Mouse (Mus musculus): ENCODE data around the gene Arpc4. TPM values are rescaled to one million over a fixed set of nuclear protein-coding genes. Genes with fewer than 3 reads are reported as not detected.

Gene Arpc4
- total and polyA plus RNA-seq, 3 experiments = 231 to 375 TPM; not detected in 1

GRCm38 (mm10) chr6:113427397-113427796, 49.5 kb downstream of the Arpc4 start:
- Histone ChIP-seq H3K9ac (ENCODE audit: control insufficient read depth, low read depth, low read length, poor library complexity, severe bottlenecking) (no peak overlapping the region), H3K9me3 (replicated peaks; ENCODE audit: insufficient read depth, low read length) (no peaks in the 10 kb centered on the region), H3K4me1 (ENCODE audit: control insufficient read depth in 1 of 2, insufficient read depth in 2 of 2, low read length in 2 of 2) (peaks cover 6 to 12% of the 10 kb centered on the region in 2 experiments; a peak in 3 of 4 replicates), H3K36me3 (ENCODE audit: control insufficient read depth in 1 of 2, insufficient read depth in 2 of 2, low read length in 2 of 2) (peaks cover 0 to 3% of the 10 kb centered on the region in 2 experiments; a peak in 2 of 4 replicates), H3K27ac (ENCODE audit: control insufficient read depth, low read depth, low read length) (no peak overlapping the region), H3K27me3 (ENCODE audit: control insufficient read depth in 1 of 2, insufficient read depth in 2 of 2, low read length in 2 of 2) (no peaks in the 10 kb centered on the region), H3K4me3 (ENCODE audit: control insufficient read depth in 1 of 2, insufficient read depth in 1 of 2, low read depth in 2 of 2, low read length in 2 of 2) (no peak overlapping the region), H3K79me2 (ENCODE audit: control insufficient read depth, insufficient read depth, low read length, poor library complexity) (no peaks in the 10 kb centered on the region)
- DNase-seq (ENCODE audit: low read depth, low spot score) = peak; percentile 78
- TF ChIP-seq USF1 (IDR thresholded peaks at IDR 0.05; ENCODE audit: low read depth, low read length) (peak; percentile 80), CTCF (IDR thresholded peaks at IDR 0.05 in 2 of 3, conservative IDR thresholded peaks at IDR 0.05 in 1 of 3; ENCODE audit: control insufficient read depth in 1 of 3, insufficient read depth in 1 of 3, low read depth in 2 of 3, low read length in 3 of 3, poor library complexity in 1 of 3, severe bottlenecking in 1 of 3) (peak; percentile 69 to 87 (median 76)), CHD2 (IDR thresholded peaks at IDR 0.05; ENCODE audit: low read length) (no peak), POLR2AphosphoS5 (IDR thresholded peaks at IDR 0.05; ENCODE audit: borderline replicate concordance, low read depth, low read length) (no peak), RAD21 (IDR thresholded peaks at IDR 0.05; ENCODE audit: low read depth, low read length) (peak; percentile 57), SMC3 (IDR thresholded peaks at IDR 0.05; ENCODE audit: low read depth, low read length) (peak; percentile 50), MAX (IDR thresholded peaks at IDR 0.05; ENCODE audit: low read length) (peak; percentile 91), ZMIZ1 (IDR thresholded peaks at IDR 0.05; ENCODE audit: low read depth, low read length) (no peak), RCOR1 (IDR thresholded peaks at IDR 0.05; ENCODE audit: low read depth, low read length) (peak; percentile 11; the same call in 1 of the 2 replicates), TBP (IDR thresholded peaks at IDR 0.05; ENCODE audit: low read depth, low read length) (no peak), ZC3H11A (IDR thresholded peaks at IDR 0.05; ENCODE audit: low read depth, low read length) (peak; percentile 39), MEF2A (IDR thresholded peaks at IDR 0.05; ENCODE audit: extremely low read depth, insufficient replicate concordance, low read depth, low read length, poor library complexity, severe bottlenecking) (no peak), CHD1 (IDR thresholded peaks at IDR 0.05; ENCODE audit: low read depth, low read length) (no peak), MXI1 (IDR thresholded peaks at IDR 0.05; ENCODE audit: low read depth, low read length) (peak; percentile 50; the same call in 1 of the 2 replicates), MYB (IDR thresholded peaks at IDR 0.05; ENCODE audit: low read depth, low read length) (no peak), MYC (IDR thresholded peaks at IDR 0.05; ENCODE audit: low read depth, low read length) (peak; percentile 98)

GRCm38 (mm10) chr6:113428006-113428405, 50.1 kb downstream of the Arpc4 start:
- no peaks in the 10 kb centered on the region for H3K27me3 ChIP-seq (ENCODE audit: control insufficient read depth in 1 of 2, insufficient read depth in 2 of 2, low read length in 2 of 2)
- H3K9ac ChIP-seq (ENCODE audit: control insufficient read depth, low read depth, low read length, poor library complexity, severe bottlenecking) = no peak overlapping the region
- TF ChIP-seq GATA1 (IDR thresholded peaks at IDR 0.05; ENCODE audit: low read depth, low read length) (no peak), RCOR1 (IDR thresholded peaks at IDR 0.05; ENCODE audit: low read depth, low read length) (no peak), ZMIZ1 (IDR thresholded peaks at IDR 0.05; ENCODE audit: low read depth, low read length) (no peak), NRF1 (IDR thresholded peaks at IDR 0.05; ENCODE audit: insufficient read depth, low read depth, low read length, poor library complexity, severe bottlenecking) (no peak), E2F4 (IDR thresholded peaks at IDR 0.05; ENCODE audit: borderline replicate concordance, low read depth, low read length) (no peak), ZKSCAN1 (IDR thresholded peaks at IDR 0.05; ENCODE audit: low read depth, low read length) (no peak), CTCF (IDR thresholded peaks at IDR 0.05 in 2 of 3, conservative IDR thresholded peaks at IDR 0.05 in 1 of 3; ENCODE audit: control insufficient read depth in 1 of 3, insufficient read depth in 1 of 3, low read depth in 2 of 3, low read length in 3 of 3, poor library complexity in 1 of 3, severe bottlenecking in 1 of 3) (no peak), UBTF (IDR thresholded peaks at IDR 0.05; ENCODE audit: borderline replicate concordance, insufficient read depth, low read depth, low read length) (no peak), TCF12 (IDR thresholded peaks at IDR 0.05; ENCODE audit: low read depth, low read length) (no peak), HCFC1 (IDR thresholded peaks at IDR 0.05; ENCODE audit: low read depth, low read length) (no peak), MEF2A (IDR thresholded peaks at IDR 0.05; ENCODE audit: extremely low read depth, insufficient replicate concordance, low read depth, low read length, poor library complexity, severe bottlenecking) (no peak), JUND (IDR thresholded peaks at IDR 0.05; ENCODE audit: low read depth, low read length) (no peak), POLR2AphosphoS2 (IDR thresholded peaks at IDR 0.05; ENCODE audit: low read length) (no peak), SIN3A (IDR thresholded peaks at IDR 0.05; ENCODE audit: low read length) (no peak)

More at GRCm38 (mm10) chr6:113428006-113428405, 50.1 kb downstream of the Arpc4 start:
- Histone ChIP-seq H3K36me3 (ENCODE audit: control insufficient read depth in 1 of 2, insufficient read depth in 2 of 2, low read length in 2 of 2) (no peaks in the 10 kb centered on the region), H3K4me1 (ENCODE audit: control insufficient read depth in 1 of 2, insufficient read depth in 2 of 2, low read length in 2 of 2) (peaks cover 2 to 7% of the 10 kb centered on the region in 2 experiments; a peak in 3 of 4 replicates), H3K4me3 (ENCODE audit: control insufficient read depth in 1 of 2, insufficient read depth in 1 of 2, low read depth in 2 of 2, low read length in 2 of 2) (no peak overlapping the region), H3K79me2 (ENCODE audit: control insufficient read depth, insufficient read depth, low read length, poor library complexity) (no peaks in the 10 kb centered on the region), H3K9me3 (replicated peaks; ENCODE audit: insufficient read depth, low read length) (no peaks in the 10 kb centered on the region), H3K27ac (ENCODE audit: control insufficient read depth, low read depth, low read length) (no peak overlapping the region)
- DNase-seq (ENCODE audit: low read depth, low spot score) = no peak

Measured in MEL (cell line).